Mouse (Mus musculus): ENCODE results near the gene H2-DMb1.

GRCm38 (mm10) chr17:34118873-34119248 lies 34.0 kb upstream of the H2-DMb1 start:
- no peak for TF ChIP-seq CTCF (conservative IDR thresholded peaks at IDR 0.05; ENCODE audit: low read length)
- no peak for TF ChIP-seq NANOG (IDR thresholded peaks at IDR 0.05; ENCODE audit: borderline replicate concordance, low read length)
